Mouse (Mus musculus): ENCODE results near the gene Tmed9. TPM values are rescaled to one million over a fixed set of nuclear protein-coding genes. Genes with fewer than 3 reads are reported as not detected.
"Not testable (repeated sequence)": the region's sequence is repeated elsewhere in the genome, so short reads cannot be mapped to it uniquely, and the experiment has no call there.

Gene Tmed9
- polyA plus RNA-seq, 1 experiment from 2014 or later: 166 TPM

DNA sequence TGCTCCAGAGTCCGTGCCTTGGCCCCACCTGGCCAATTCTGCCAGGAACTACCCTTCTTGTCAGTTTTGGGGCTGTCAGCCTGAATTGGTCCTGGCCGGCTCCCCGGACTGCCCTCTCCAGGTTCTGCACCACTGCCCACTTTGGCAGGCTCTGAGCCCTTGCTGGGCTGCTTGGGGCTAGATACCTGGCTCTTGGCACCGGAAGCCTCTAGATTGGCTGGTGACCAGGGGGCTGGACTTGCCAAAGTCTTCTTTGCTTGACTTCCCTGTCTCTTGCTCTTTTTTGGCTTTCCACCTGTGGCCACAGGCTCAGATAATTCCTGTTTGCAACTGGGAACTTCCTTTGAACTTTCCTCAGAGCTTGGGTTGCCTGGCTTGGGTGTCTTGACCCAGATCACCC, 30.6 kb upstream of the Tmed9 start:
- H3K36me3 ChIP-seq: peaks cover 100% of the 10 kb centered on the region
- H3K9me3 ChIP-seq: no peaks in the 10 kb centered on the region
- no peak overlapping the region for H3K4me3 ChIP-seq
- H3K27ac ChIP-seq: no peak overlapping the region
- H3K4me2 ChIP-seq (replicated peaks): no peak overlapping the region
- 98% methylated on average over 4 of the region's 4 CpGs for WGBS
- ATAC-seq (ENCODE audit: low FRiP score, low read depth): no peak
- no peaks in the 10 kb centered on the region for H3K27me3 ChIP-seq
- H3K9ac ChIP-seq: no peak overlapping the region
- H3K4me1 ChIP-seq: no peaks in the 10 kb centered on the region

DNA sequence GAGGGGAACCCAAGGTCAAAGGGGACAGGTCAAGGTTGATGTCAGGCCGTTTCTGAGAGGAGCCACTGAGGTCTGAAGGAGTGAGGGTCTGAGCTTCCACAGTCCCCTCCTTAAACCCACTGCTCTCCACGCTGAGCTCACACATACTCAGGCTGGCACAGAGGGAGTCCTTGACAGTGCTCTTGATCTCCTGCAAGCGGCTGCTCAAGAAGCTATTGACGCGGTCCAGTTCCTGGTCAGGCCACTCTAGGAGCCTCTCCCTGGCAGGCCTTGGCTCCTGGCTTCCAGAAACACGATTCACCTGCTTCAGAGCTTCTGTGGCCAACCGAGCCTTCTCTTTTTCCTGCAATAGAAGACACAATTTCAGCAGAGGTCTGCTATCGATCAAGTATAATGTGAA, 30.1 kb upstream of the Tmed9 start:
- no peak overlapping the region for H3K4me3 ChIP-seq
- 88% methylated on average over 8 of the region's 8 CpGs for WGBS
- H3K4me1 ChIP-seq: no peaks in the 10 kb centered on the region
- peaks cover 100% of the 10 kb centered on the region for H3K36me3 ChIP-seq
- no peak overlapping the region for H3K9ac ChIP-seq
- no peaks in the 10 kb centered on the region for H3K9me3 ChIP-seq
- no peaks in the 10 kb centered on the region for H3K27me3 ChIP-seq
- no peak for ATAC-seq (ENCODE audit: low FRiP score, low read depth)
- H3K27ac ChIP-seq: no peak overlapping the region
- H3K4me2 ChIP-seq (replicated peaks): no peak overlapping the region

DNA sequence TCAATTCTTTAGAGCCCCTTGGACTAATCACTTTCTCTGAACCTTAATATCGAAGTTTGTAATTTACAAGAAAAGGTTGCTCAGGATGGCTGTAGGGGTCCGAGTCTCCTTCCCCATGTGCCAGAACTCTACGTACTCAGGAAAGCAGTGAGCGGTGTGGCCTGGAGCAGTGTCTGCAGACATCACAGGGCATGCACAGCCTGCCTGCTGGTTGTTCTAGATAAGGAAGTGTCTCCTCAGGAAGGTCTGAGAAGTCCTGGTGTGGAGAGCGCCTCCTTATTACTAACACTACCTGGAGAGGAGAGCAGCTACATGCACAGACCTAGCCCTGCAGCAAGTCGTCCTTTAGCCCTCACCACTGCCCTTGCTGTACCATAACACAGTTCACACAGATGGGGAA, 28.7 kb upstream of the Tmed9 start:
- ATAC-seq (ENCODE audit: low FRiP score, low read depth): no peak
- no peaks in the 10 kb centered on the region for H3K4me1 ChIP-seq
- H3K27ac ChIP-seq: no peak overlapping the region
- 91% methylated on average over 6 of the region's 6 CpGs for WGBS
- peaks cover 100% of the 10 kb centered on the region for H3K36me3 ChIP-seq
- no peak overlapping the region for H3K9ac ChIP-seq
- H3K9me3 ChIP-seq: no peaks in the 10 kb centered on the region
- no peak overlapping the region for H3K4me2 ChIP-seq (replicated peaks)
- no peaks in the 10 kb centered on the region for H3K27me3 ChIP-seq
- H3K4me3 ChIP-seq: no peak overlapping the region

DNA sequence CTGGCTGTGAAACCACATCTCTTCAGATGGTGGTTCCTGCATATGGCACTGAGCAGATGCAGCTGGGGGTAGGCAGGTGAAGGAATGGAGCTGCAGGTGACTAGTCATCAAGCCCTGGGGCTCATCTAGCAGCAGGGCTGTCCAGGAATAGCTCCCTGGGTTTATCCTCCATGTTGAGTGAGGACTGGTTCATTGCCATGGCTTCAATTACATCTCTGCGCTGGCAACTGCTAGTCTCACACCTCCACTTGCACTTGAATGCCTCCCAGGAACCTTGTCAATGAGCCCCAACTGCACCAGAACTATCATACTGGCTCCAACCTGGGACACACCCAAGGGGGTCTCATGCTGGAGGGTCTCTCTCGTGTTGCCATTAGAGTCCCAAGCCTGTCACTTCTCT, 25.6 kb upstream of the Tmed9 start:
- no peak overlapping the region for H3K4me2 ChIP-seq (replicated peaks)
- H3K4me3 ChIP-seq: no peak overlapping the region
- no peaks in the 10 kb centered on the region for H3K9me3 ChIP-seq
- WGBS: 88% methylated on average over 2 of the region's 2 CpGs
- no peak overlapping the region for H3K9ac ChIP-seq
- H3K4me1 ChIP-seq: no peaks in the 10 kb centered on the region
- no peak for ATAC-seq (ENCODE audit: low FRiP score, low read depth)
- no peaks in the 10 kb centered on the region for H3K27me3 ChIP-seq
- no peak overlapping the region for H3K27ac ChIP-seq
- peaks cover 99% of the 10 kb centered on the region for H3K36me3 ChIP-seq

DNA sequence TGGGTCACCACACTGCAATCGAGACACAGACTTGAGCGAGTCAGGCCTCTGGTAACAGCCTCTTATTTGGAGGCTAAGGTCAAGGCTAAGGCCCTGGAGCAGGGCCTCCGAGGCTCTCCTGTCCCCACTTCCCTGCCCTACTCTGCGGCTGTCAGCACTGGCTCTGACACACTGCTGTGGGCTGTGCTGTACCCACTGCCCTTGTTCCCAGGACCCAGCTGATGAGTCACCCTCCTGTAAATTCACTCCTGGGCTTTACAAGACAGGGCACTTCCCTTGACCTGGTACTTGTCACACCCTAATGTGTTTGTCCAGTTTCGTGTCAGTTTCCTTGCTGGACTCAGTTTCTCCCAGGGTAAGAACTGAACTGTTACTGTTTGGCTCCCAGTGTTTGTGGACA, 25.1 kb upstream of the Tmed9 start:
- Histone ChIP-seq H3K36me3 (peaks cover 99% of the 10 kb centered on the region), H3K27ac (no peak overlapping the region), H3K4me1 (no peaks in the 10 kb centered on the region), H3K4me2 (replicated peaks) (no peak overlapping the region), H3K9me3 (no peaks in the 10 kb centered on the region), H3K4me3 (no peak overlapping the region), H3K9ac (no peak overlapping the region), H3K27me3 (no peaks in the 10 kb centered on the region)
- WGBS: 89% methylated on average over 5 of the region's 5 CpGs
- no peak for ATAC-seq (ENCODE audit: low FRiP score, low read depth)

DNA sequence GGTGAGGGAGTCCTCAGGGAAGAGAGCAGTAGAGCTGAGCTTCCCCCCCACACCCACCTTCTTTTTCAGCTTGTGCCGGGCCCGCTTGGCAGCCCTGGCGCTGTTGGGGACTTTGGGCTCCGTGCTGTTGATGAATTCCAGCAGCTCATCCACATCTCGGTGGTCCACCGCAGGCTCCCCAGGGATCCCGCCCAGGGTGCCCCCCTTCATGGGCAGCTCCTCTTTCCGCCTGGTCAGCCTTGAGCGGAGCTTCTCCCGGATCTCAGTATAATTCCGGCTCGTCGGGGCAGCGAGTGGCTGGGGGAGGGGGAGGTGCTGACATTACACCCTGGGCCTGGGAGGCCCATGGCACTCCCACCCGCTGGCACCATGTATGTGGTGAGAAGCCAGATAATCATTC, 24.5 kb upstream of the Tmed9 start:
- ATAC-seq (ENCODE audit: low FRiP score, low read depth): no peak
- H3K36me3 ChIP-seq: peaks cover 99% of the 10 kb centered on the region
- no peak overlapping the region for H3K4me3 ChIP-seq
- no peak overlapping the region for H3K4me2 ChIP-seq (replicated peaks)
- no peak overlapping the region for H3K9ac ChIP-seq
- no peaks in the 10 kb centered on the region for H3K9me3 ChIP-seq
- no peak overlapping the region for H3K27ac ChIP-seq
- WGBS: 90% methylated on average over 15 of the region's 15 CpGs
- H3K27me3 ChIP-seq: no peaks in the 10 kb centered on the region
- no peaks in the 10 kb centered on the region for H3K4me1 ChIP-seq

DNA sequence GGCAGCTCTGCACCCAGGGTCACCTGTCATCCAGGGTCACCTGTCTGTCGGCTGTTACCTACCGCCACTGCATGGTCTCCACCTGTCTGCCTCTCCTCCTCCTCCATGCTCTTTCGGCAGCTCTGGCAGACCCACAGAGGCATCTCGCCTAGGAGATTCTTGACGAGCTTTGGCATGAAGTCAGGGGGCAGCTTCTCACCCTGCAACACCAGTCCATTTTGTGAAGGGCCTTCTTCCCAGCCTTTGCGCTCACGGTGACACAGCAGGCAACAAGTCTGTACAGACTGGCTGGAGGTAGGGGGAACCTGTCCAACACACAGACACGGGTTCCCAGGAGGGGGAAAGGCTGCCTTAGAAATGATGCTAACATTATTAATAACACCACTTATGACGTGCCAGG, 17.6 kb upstream of the Tmed9 start:
- Histone ChIP-seq H3K9ac (no peak overlapping the region), H3K4me3 (no peak overlapping the region), H3K9me3 (no peaks in the 10 kb centered on the region), H3K27ac (no peak overlapping the region), H3K4me1 (no peaks in the 10 kb centered on the region), H3K27me3 (no peaks in the 10 kb centered on the region), H3K4me2 (replicated peaks) (no peak overlapping the region), H3K36me3 (peaks cover 67% of the 10 kb centered on the region)
- WGBS: 92% methylated on average over 9 of the region's 9 CpGs
- no peak for ATAC-seq (ENCODE audit: low FRiP score, low read depth)

DNA sequence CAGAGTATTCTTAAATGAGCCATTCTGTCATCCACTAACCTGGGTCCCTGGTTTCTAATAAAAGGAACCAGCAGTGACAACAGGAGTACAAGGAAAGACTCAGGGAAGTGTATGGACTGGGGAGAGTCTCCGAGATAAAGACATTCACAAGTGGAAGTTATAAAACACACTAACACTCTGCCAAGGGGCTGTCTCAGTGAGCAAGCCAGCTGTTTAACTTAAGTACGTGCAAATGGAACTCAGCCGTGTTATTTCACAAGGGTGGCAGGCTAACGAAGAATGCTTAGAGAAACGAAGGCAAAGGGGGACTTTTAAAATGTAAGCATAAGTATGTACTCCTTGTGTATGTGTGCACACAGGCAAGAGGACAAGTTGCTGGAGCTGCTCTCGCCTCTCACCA, 16.0 kb upstream of the Tmed9 start:
- H3K9me3 ChIP-seq: no peaks in the 10 kb centered on the region
- WGBS: 71% methylated on average over 6 of the region's 6 CpGs
- H3K9ac ChIP-seq: no peak overlapping the region
- H3K4me1 ChIP-seq: no peaks in the 10 kb centered on the region
- ATAC-seq (ENCODE audit: low FRiP score, low read depth): no peak
- no peak overlapping the region for H3K27ac ChIP-seq
- no peak overlapping the region for H3K4me3 ChIP-seq
- peaks cover 60% of the 10 kb centered on the region for H3K36me3 ChIP-seq
- H3K4me2 ChIP-seq (replicated peaks): no peak overlapping the region
- no peaks in the 10 kb centered on the region for H3K27me3 ChIP-seq

DNA sequence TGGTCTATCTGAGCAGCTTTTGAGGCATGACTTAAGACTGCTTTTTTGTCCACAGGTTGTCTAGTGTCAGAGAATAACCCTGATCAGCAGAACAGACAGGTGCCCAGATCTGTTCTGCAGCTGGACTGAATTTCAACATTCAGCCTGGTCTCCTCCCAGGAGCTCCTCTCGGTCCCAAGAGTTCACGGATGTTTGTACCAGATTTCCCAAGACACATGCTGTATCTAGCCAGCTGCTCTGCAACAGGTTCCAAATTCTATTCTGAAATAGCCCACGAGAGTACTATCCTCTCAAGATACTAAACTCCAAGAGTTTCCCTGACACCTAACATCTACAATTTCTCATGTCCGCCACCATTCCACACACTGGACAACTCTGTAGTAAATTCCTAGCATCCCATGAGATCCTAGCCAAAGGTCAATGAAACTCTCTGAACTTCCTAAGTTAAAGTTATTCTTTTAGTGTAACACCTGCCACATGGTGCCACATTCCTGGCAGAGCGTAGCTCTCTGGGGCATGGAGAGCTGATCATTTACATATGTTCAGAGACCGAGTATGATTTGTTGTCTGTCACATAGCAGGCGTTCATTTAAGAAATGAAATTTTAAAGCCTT, 10.2 kb upstream of the Tmed9 start:
- peaks cover 11% of the 10 kb centered on the region for H3K4me1 ChIP-seq
- H3K4me3 ChIP-seq: no peak overlapping the region
- 66% methylated on average over 7 of the region's 7 CpGs for WGBS
- H3K9ac ChIP-seq: no peak overlapping the region
- H3K27me3 ChIP-seq: no peaks in the 10 kb centered on the region
- no peaks in the 10 kb centered on the region for H3K9me3 ChIP-seq
- H3K36me3 ChIP-seq: peaks cover 40% of the 10 kb centered on the region
- ATAC-seq (ENCODE audit: low FRiP score, low read depth): no peak
- H3K4me2 ChIP-seq (replicated peaks): no peak overlapping the region
- no peak overlapping the region; the same call in 1 of the 2 replicates for H3K27ac ChIP-seq

DNA sequence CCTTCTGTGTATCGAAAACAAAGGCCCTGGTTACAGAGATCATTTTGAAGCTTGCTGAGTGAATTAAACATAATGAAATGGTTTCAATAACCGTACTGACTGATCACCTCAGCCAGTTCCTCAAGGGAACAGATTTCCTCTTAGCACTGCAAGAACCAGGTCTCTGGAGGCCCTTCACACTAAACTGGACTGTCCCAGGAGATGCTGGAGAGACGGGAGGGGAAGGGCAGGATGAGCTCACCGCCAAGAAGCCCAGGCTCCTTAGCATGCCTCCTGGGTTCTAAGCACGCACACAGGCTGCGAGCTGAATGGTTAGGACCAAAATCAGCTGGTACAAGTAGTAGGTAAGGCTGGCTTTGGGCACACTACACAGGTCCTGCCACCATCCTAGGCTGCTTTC, 6.5 kb upstream of the Tmed9 start:
- no peak overlapping the region for H3K9ac ChIP-seq
- WGBS: 90% methylated on average over 6 of the region's 6 CpGs
- H3K4me2 ChIP-seq (replicated peaks): no peak overlapping the region
- H3K4me1 ChIP-seq: peaks cover 25% of the 10 kb centered on the region
- no peaks in the 10 kb centered on the region for H3K9me3 ChIP-seq
- peaks cover 29% of the 10 kb centered on the region for H3K36me3 ChIP-seq
- no peaks in the 10 kb centered on the region for H3K27me3 ChIP-seq
- no peak overlapping the region for H3K4me3 ChIP-seq
- no peak overlapping the region for H3K27ac ChIP-seq
- no peak for ATAC-seq (ENCODE audit: low FRiP score, low read depth)

DNA sequence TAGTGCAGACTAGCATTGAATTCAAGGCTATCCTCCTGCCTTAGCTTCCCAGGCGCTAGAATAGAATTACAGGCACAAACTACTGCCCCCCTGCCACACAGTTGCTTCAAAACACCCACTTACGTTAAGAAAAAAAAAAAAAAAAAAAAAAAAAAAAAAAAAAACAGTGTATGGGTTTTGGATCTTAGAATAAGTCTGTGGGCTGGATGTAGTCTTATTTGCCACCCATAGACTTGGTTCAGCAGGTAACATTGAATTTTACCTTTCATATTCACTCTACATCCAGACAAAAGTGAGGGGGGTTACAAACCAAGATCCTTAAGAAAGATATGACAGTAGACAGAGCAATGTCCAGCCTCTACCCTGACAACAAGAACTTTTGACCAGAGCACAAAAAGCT, 5.6 kb upstream of the Tmed9 start:
- H3K4me2 ChIP-seq (replicated peaks): no peak overlapping the region
- no peak overlapping the region for H3K4me3 ChIP-seq
- no peaks in the 10 kb centered on the region for H3K27me3 ChIP-seq
- no peak overlapping the region for H3K9ac ChIP-seq
- 74% methylated on average over 2 of the region's 2 CpGs for WGBS
- H3K4me1 ChIP-seq: peaks cover 28% of the 10 kb centered on the region
- no peak overlapping the region for H3K27ac ChIP-seq
- no peak for ATAC-seq (ENCODE audit: low FRiP score, low read depth)
- no peaks in the 10 kb centered on the region for H3K9me3 ChIP-seq
- peaks cover 29% of the 10 kb centered on the region for H3K36me3 ChIP-seq

DNA sequence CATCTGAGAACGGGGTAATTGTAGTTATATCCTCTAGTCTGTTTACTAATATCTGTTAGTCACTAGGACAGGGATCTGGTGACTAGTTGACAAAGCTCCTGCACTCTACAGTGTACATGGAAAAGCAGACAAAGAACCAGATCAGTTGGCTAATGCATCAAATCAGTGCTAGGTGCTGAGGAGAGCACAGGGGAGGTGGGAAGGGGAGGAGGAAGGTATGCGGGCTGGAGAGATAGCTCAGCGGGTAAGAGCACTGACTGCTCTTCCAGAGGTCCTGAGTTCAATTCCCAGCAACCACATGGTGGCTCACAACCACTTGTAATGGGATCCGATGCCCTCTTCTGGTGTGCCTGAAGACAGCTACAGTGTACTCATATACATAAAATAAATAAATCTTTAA, 5.0 kb upstream of the Tmed9 start:
- H3K27ac ChIP-seq; H3K4me3 ChIP-seq; ATAC-seq (ENCODE audit: low FRiP score, low read depth); H3K9me3 ChIP-seq; H3K4me2 ChIP-seq (replicated peaks); H3K9ac ChIP-seq; H3K27me3 ChIP-seq: not testable (repeated sequence)
- peaks cover 25% of the 10 kb centered on the region for H3K4me1 ChIP-seq
- WGBS: 90% methylated on average over 4 of the region's 4 CpGs
- H3K36me3 ChIP-seq: peaks cover 24% of the 10 kb centered on the region

DNA sequence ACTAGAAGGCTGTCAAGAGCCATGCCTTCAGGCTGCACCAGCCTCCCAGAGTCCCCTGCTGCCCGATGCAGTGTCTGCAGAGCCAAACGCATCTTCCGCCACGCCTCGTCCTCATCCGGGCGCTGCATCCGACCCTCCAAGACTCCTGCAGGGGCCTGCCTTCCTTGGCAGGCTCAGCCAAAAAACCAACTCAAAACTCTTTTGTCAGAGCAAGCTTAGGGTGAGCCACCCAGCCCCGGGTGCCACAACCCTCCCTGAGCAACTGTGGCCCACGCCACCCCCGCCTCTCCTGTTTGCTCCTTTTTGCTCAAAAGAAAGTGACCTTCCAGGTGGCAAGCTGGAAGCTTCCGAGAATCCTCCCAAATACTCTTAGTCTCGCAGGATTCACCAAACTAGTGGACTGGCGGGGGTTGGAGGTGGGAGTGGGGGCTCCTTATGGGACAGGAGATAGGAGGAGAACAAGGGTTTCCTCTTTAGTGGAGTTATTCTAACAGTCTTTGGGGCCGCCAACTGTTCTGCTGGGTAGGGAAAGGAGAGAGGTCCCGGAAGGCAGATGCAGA, 3.7 kb upstream of the Tmed9 start:
- peak overlapping the region; percentile 98 for H3K9ac ChIP-seq
- no peaks in the 10 kb centered on the region for H3K27me3 ChIP-seq
- peak overlapping the region; percentile 90 for H3K27ac ChIP-seq
- peak overlapping the region; percentile 97 for H3K4me2 ChIP-seq (replicated peaks)
- H3K9me3 ChIP-seq: peaks cover 6% of the 10 kb centered on the region
- ATAC-seq (ENCODE audit: low FRiP score, low read depth): no peak
- peaks cover 18% of the 10 kb centered on the region for H3K4me1 ChIP-seq
- 9% methylated on average over 16 of the region's 16 CpGs for whole genome bisulfite sequencing
- peak overlapping the region; percentile 97 for H3K4me3 ChIP-seq
- H3K36me3 ChIP-seq: peaks cover 21% of the 10 kb centered on the region

Measured in limb, embryonic 13.5 days (tissue).